Mouse (Mus musculus) adipocyte (in vitro differentiated cells): ENCODE measurements around the gene Stam.
A peak's percentile ranks its signal among the peaks of the same experiment; 100 is the strongest.
"Not testable (repeated sequence)": the region's sequence is repeated elsewhere in the genome, so short reads cannot be mapped to it uniquely, and the experiment has no call there.

ENCODE experiments used
- DNase-seq: peaks from one replicate; pipeline ENCODE4 v3.0.0-alpha.2; 2016; ENCODE audit warnings: low spot score

Gene Stam

GRCm38 (mm10) chr2:14073362-14074220 is at the start of gene Stam:
Gene Stam (plus strand): TSS chr2:14074098.
- DNase-seq = peak; percentile 91

- no peak for DNase-seq
Measured at GRCm38 (mm10) chr2:14041249-14041648, 32.6 kb upstream of the Stam start.

- no peak for DNase-seq
Measured at GRCm38 (mm10) chr2:14043011-14043410, 30.9 kb upstream of the Stam start.

GRCm38 (mm10) chr2:14043577-14044170 is 30.2 kb upstream of the Stam start:
- no peak for DNase-seq

GRCm38 (mm10) chr2:14048381-14048780 is 25.5 kb upstream of the Stam start:
- peak; percentile 79 for DNase-seq

GRCm38 (mm10) chr2:14048808-14049207 is 25.1 kb upstream of the Stam start:
- DNase-seq = no peak

GRCm38 (mm10) chr2:14053618-14054017 is 20.3 kb upstream of the Stam start:
- DNase-seq = no peak

- DNase-seq = no peak
Measured at GRCm38 (mm10) chr2:14054163-14054562, 19.7 kb upstream of the Stam start.

- DNase-seq = no peak
Measured at GRCm38 (mm10) chr2:14054716-14055115, 19.2 kb upstream of the Stam start.

GRCm38 (mm10) chr2:14055168-14055565 is 18.7 kb upstream of the Stam start:
- peak; percentile 22 for DNase-seq

GRCm38 (mm10) chr2:14055566-14056331 is 18.1 kb upstream of the Stam start, which contains the start of gene Hacd1:
Gene Hacd1 (minus strand): TSS chr2:14056135.
- peak; percentile 34 for DNase-seq

- no peak for DNase-seq
Measured at GRCm38 (mm10) chr2:14065704-14066650, 7.9 kb upstream of the Stam start.

GRCm38 (mm10) chr2:14069027-14069426 is 4.9 kb upstream of the Stam start:
- DNase-seq = no peak

- DNase-seq = no peak
Measured at GRCm38 (mm10) chr2:14070466-14070865, 3.4 kb upstream of the Stam start.

GRCm38 (mm10) chr2:14073008-14073361 is 913 bp upstream of the Stam start:
- DNase-seq = no peak

- DNase-seq = peak; percentile 49
Measured at GRCm38 (mm10) chr2:14074221-14074901, 463 bp downstream of the Stam start.

- DNase-seq = not testable (repeated sequence)
Measured at GRCm38 (mm10) chr2:14078527-14078926, 4.6 kb downstream of the Stam start.

- DNase-seq = no peak
Measured at GRCm38 (mm10) chr2:14100533-14100932, 26.6 kb downstream of the Stam start.

GRCm38 (mm10) chr2:14102603-14103002 is 28.7 kb downstream of the Stam start:
- DNase-seq = no peak

- DNase-seq = no peak
Measured at GRCm38 (mm10) chr2:14103924-14104323, 30.0 kb downstream of the Stam start.

- DNase-seq = peak; percentile 86
Measured at GRCm38 (mm10) chr2:14107673-14108072, 33.8 kb downstream of the Stam start.
